Mouse (Mus musculus) ES-Bruce4 (cell line): ENCODE data around the gene Hprt. TPM values are rescaled to one million over a fixed set of nuclear protein-coding genes. Genes with fewer than 3 reads are reported as not detected.

Experiments used
- H3K27ac ChIP-seq: 2 replicates; pipeline ENCODE4 v1.5.1; 2012; ENCODE audit warnings: low read length, inconsistent platforms; ENCODE audit not compliant: insufficient read depth
- H3K27me3 ChIP-seq: 2 replicates; pipeline ENCODE4 v1.6.1; 2012; ENCODE audit warnings: mild to moderate bottlenecking, low read length, inconsistent platforms; ENCODE audit not compliant: control insufficient read depth, poor library complexity, insufficient read depth, severe bottlenecking
- H3K36me3 ChIP-seq: 2 replicates; pipeline ENCODE4 v1.6.1; 2012; ENCODE audit warnings: inconsistent platforms, mild to moderate bottlenecking, low read length, moderate library complexity; ENCODE audit not compliant: control insufficient read depth, poor library complexity, insufficient read depth, severe bottlenecking
- H3K4me1 ChIP-seq: one replicate; pipeline ENCODE4 v1.8.1; 2011; ENCODE audit warnings: low read length; ENCODE audit not compliant: control insufficient read depth, insufficient read depth
- H3K4me3 ChIP-seq: 2 replicates; pipeline ENCODE4 v1.5.1; 2011; ENCODE audit warnings: low read depth, mild to moderate bottlenecking, low read length
- H3K9ac ChIP-seq: 2 replicates; pipeline ENCODE4 v1.6.1; 2012; ENCODE audit warnings: low read depth, mild to moderate bottlenecking, inconsistent platforms; ENCODE audit not compliant: poor library complexity, severe bottlenecking
- H3K9me3 ChIP-seq: replicated peaks from 2 replicates; pipeline ENCODE4 v1.6.1; 2012; ENCODE audit warnings: mild to moderate bottlenecking, low read length, inconsistent platforms; ENCODE audit not compliant: control insufficient read depth, poor library complexity, insufficient read depth, severe bottlenecking
- CTCF ChIP-seq: IDR thresholded peaks from one replicate; pipeline ENCODE4 v1.8.1; 2011; ENCODE audit warnings: low read depth, low read length
- EP300 ChIP-seq: IDR thresholded peaks from 2 replicates; pipeline ENCODE4 v1.6.1; 2011; ENCODE audit warnings: low read depth, low read length; ENCODE audit not compliant: insufficient read depth
- POLR2A ChIP-seq: IDR thresholded peaks from one replicate; pipeline ENCODE4 v1.8.1; 2011; ENCODE audit warnings: low read length; ENCODE audit not compliant: insufficient read depth
- polyA plus RNA-seq: library from polyadenylated mRNA; stranded (reverse); fragments of >200 nt; gene quantifications from 2 replicates; pipeline ENCODE4 v1.2.4, GENCODE M21; 2011; ENCODE audit warnings: low read depth; ENCODE audit not compliant: missing spikeins, insufficient read depth, insufficient read length

The Hprt gene
- polyA plus RNA-seq, 1 experiment: 254 TPM

DNA sequence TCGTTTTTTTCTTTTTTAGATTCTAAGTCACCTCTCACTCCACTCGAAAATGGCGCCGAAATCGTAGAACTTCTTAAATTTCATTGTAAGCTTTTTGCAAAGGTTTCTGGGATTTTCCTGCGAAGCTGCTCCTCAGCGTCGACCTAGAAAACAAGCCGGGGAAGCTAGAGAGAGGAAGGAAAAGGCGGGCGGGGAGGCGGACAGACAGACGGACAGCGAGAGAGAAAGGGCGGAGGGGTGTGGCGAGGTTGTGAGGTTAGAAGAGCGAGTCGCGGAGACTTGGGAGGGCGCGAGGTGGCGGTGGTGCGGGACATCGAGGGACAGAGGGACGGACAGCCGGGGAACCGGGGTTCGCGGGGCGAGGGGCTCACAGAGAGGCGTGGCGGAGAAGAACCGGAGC is 68.7 kb downstream of the Hprt start:
- Histone ChIP-seq H3K9ac (peak overlapping the region; percentile 13; the same call in 1 of the 2 replicates), H3K4me1 (no peaks in the 10 kb centered on the region), H3K4me3 (peak overlapping the region; percentile 48), H3K9me3 (no peaks in the 10 kb centered on the region), H3K36me3 (no peaks in the 10 kb centered on the region), H3K27ac (no peak overlapping the region), H3K27me3 (peaks cover 7% of the 10 kb centered on the region)
- TF ChIP-seq EP300 (no peak), POLR2A (no peak), CTCF (no peak)

DNA sequence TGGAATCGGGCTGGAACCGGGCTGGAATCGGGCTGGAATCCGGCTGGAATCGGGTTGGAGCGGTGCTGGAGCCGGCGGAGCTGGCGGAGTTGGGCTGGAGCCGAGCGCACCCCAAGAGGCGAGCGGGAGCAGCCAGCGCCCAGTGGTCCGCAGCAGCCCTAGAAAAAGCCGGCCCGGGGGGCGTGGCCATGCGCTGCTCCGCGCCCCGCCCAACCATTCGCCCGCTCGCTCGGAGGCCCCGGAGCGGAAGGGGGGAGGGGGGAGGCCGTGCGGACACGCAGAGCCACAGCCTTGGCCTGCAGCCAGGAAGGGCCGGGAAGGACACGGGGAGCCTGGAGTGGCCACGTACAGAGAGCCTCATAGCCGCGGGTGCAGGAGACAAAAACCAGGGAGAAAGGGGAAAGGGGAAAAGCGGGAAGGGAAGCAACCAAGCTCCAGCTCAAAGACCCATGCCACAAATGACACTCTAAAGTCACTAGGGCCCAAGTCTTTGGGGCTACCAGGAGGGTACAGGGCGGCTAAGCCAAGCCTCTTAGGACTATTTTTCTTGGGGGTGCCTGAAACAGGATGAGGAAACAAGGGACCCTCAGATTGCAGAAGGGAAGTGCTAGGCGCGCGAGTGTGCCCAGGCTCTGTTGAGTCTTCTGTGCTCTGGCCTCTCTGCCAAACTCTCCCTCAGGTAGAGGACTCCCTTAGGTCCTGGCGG is 69.3 kb downstream of the Hprt start:
- Histone ChIP-seq H3K4me1 (no peaks in the 10 kb centered on the region), H3K9me3 (no peaks in the 10 kb centered on the region), H3K4me3 (peak overlapping the region; percentile 58), H3K27ac (no peak overlapping the region), H3K9ac (peak overlapping the region; percentile 13; the same call in 1 of the 2 replicates), H3K36me3 (no peaks in the 10 kb centered on the region), H3K27me3 (peaks cover 7% of the 10 kb centered on the region)
- TF ChIP-seq POLR2A (no peak), CTCF (no peak), EP300 (no peak)

GRCm38 (mm10) chrX:53057760-53058090 is 69.8 kb downstream of the Hprt start:
- Histone ChIP-seq H3K4me3 (peak overlapping the region; percentile 58), H3K9me3 (no peaks in the 10 kb centered on the region), H3K4me1 (no peaks in the 10 kb centered on the region), H3K27me3 (peaks cover 7% of the 10 kb centered on the region), H3K27ac (no peak overlapping the region), H3K9ac (no peak overlapping the region), H3K36me3 (no peaks in the 10 kb centered on the region)
- TF ChIP-seq CTCF (no peak), POLR2A (no peak), EP300 (no peak)

DNA sequence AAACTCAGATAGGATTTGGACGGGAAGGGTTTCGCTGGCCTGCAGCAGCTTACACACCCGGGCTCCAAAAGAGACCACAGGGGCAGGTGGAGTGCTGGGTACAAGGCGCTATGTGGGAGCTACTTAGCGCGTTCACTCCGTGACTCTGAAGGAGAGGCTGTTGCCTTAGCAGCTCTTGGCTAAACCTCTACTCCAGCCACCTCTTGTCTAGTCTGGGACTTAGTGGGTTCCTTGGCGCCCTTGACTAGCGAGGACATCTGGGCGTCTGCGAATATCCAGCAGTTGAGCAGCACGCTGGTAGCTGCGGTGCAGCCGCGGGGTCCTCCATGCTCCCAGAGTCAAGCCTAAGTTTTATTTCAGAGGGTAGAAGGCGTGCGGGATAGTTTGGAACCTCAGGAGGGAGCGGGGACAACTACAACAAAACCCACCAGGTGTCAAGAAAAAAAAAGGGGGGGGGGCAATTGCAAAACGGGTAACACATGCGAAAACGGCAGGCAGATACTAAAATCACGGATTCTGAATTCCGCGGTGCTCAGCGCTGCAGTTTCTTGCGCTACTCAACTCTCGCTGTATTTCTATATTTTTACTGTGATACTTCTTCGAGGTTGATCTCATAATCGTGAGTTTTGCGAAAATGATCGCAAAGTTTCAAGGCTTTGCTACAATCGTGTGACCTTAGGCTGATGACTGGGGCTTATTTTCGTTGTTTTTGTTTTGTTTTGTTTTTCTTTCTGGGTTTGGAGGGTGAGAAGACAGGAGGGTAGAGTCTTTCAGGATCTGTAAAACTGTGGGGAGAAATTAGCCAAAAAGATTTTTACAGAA is 70.7 kb downstream of the Hprt start:
- Histone ChIP-seq H3K9me3 (no peaks in the 10 kb centered on the region), H3K4me1 (no peaks in the 10 kb centered on the region), H3K36me3 (no peaks in the 10 kb centered on the region), H3K27ac (no peak overlapping the region), H3K4me3 (peak overlapping the region; percentile 25; the same call in 1 of the 2 replicates), H3K9ac (0 out of 2 replicates have a peak overlapping the region, but pooled peaks have one; percentile 46), H3K27me3 (peaks cover 7% of the 10 kb centered on the region)
- no peak for TF ChIP-seq CTCF
- no peak for TF ChIP-seq POLR2A
- no peak for TF ChIP-seq EP300

- Histone ChIP-seq H3K9me3 (no peaks in the 10 kb centered on the region), H3K4me3 (no peak overlapping the region), H3K27ac (no peak overlapping the region), H3K9ac (no peak overlapping the region), H3K4me1 (no peaks in the 10 kb centered on the region), H3K27me3 (peaks cover 7% of the 10 kb centered on the region), H3K36me3 (no peaks in the 10 kb centered on the region)
- TF ChIP-seq CTCF: no peak
- no peak for TF ChIP-seq POLR2A
- TF ChIP-seq EP300: no peak
These were observed 71.6 kb downstream of the Hprt start for GRCm38 (mm10) chrX:53059426-53060007.
